Mouse (Mus musculus): Measurements from ENCODE around the gene Gm6370. TPM values are rescaled to one million over a fixed set of nuclear protein-coding genes. Genes with fewer than 3 reads are reported as not detected.
"Not testable (repeated sequence)": the region's sequence is repeated elsewhere in the genome, so short reads cannot be mapped to it uniquely, and the experiment has no call there.

Gene Gm6370
- polyA plus RNA-seq, 1 experiment: not detected

DNA sequence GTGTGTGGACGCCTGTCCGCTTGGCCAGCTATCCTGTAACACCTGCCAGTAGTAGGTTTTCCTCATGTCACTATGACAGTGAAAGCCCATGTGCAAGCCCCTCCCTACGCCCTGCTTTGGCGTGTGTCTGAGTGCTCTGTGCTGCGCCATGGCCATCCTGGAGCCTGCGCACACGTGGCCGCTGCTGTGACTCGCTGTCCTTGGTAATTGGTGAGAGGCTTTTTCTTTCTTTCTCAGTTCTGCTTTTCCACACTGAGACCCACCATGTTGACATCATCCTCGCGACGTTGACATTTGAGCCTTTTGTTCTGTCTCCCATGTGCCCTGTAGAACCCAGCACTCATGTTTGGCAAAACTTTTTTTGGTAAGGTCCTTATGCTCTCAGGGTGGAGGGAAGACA, 19.3 kb upstream of the Gm6370 start:
- Histone ChIP-seq H3K4me1 (ENCODE audit: control insufficient read depth) (no peaks in the 10 kb centered on the region), H3K36me3 (ENCODE audit: control insufficient read depth) (no peaks in the 10 kb centered on the region), H3K27me3 (ENCODE audit: control insufficient read depth) (no peaks in the 10 kb centered on the region), H3K4me3 (replicated peaks) (no peak overlapping the region), H3K9me3 (ENCODE audit: control insufficient read depth, low read length) (no peaks in the 10 kb centered on the region)
- no peak for TF ChIP-seq TAL1 (IDR thresholded peaks at IDR 0.05; ENCODE audit: low read length)
- TF ChIP-seq GATA1 (IDR thresholded peaks at IDR 0.05; ENCODE audit: low read length): no peak

GRCm38 (mm10) chr5:146479564-146479963, 11.6 kb upstream of the Gm6370 start:
- H3K36me3 ChIP-seq (ENCODE audit: control insufficient read depth); H3K4me3 ChIP-seq (replicated peaks); H3K4me1 ChIP-seq (ENCODE audit: control insufficient read depth); H3K27me3 ChIP-seq (ENCODE audit: control insufficient read depth); H3K9me3 ChIP-seq (ENCODE audit: control insufficient read depth, low read length): not testable (repeated sequence)

GRCm38 (mm10) chr5:146481665-146482064, 9.5 kb upstream of the Gm6370 start, which contains the start of gene Gm6408:
TSS of gene Gm6408 (plus strand) at chr5:146481965.
- H3K4me3 ChIP-seq (replicated peaks); H3K4me1 ChIP-seq (ENCODE audit: control insufficient read depth); H3K36me3 ChIP-seq (ENCODE audit: control insufficient read depth); H3K9me3 ChIP-seq (ENCODE audit: control insufficient read depth, low read length); H3K27me3 ChIP-seq (ENCODE audit: control insufficient read depth): not testable (repeated sequence)

DNA sequence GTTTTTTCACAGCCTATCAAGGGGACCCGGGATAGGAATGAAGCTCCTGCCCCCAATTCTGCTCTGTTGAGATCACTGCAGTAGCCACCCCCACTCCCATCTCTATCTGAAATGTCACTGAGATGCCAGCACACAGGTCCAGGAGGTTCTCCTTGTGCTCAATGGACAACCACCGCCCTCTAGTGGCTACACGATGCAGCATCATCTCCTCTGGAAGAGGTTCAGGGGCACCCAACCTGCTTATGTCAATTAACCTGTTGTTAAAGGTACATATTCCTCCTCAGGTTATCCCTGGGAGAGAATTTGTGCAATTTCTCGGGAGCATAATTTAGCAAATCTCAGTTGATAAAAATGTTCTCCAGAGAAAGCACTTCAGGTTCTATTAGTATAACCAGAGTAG, 2.2 kb upstream of the Gm6370 start:
- H3K4me1 ChIP-seq (ENCODE audit: control insufficient read depth); H3K9me3 ChIP-seq (ENCODE audit: control insufficient read depth, low read length); H3K4me3 ChIP-seq (replicated peaks); H3K36me3 ChIP-seq (ENCODE audit: control insufficient read depth); H3K27me3 ChIP-seq (ENCODE audit: control insufficient read depth): not testable (repeated sequence)

DNA sequence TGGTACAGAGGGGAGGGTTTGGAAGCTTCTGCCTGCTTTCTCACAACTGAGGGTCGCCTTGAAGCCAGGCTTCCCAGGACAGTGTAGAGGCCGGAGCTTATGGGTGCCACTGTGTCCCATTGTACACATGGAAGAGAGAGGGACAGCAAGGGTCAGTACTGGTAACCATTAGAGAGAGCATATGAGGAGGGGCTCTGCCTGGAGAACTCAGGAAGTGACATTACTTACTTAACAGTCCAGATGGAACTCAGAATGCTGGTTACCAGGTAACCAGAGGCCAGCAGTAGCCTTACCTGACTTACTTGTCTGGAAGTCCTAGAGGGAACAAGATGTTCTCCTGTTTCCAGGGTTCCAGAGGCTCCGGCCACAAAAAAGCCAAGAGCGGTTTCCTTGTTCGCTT, 10.9 kb downstream of the Gm6370 start, which contains the start of gene 4930449I24Rik:
Gene 4930449I24Rik, plus strand, starts transcription at position 301 of the 400 bp plus-strand sequence.
- not testable (repeated sequence) for H3K9me3 ChIP-seq (ENCODE audit: control insufficient read depth, low read length); H3K27me3 ChIP-seq (ENCODE audit: control insufficient read depth); H3K4me3 ChIP-seq (replicated peaks); H3K36me3 ChIP-seq (ENCODE audit: control insufficient read depth); H3K4me1 ChIP-seq (ENCODE audit: control insufficient read depth)

GRCm38 (mm10) chr5:146513823-146514222, 22.7 kb downstream of the Gm6370 start, which contains the start of gene Gm3402:
TSS of gene Gm3402 (plus strand) at chr5:146514123.
- not testable (repeated sequence) for H3K4me3 ChIP-seq (replicated peaks); H3K27me3 ChIP-seq (ENCODE audit: control insufficient read depth); H3K36me3 ChIP-seq (ENCODE audit: control insufficient read depth); H3K9me3 ChIP-seq (ENCODE audit: control insufficient read depth, low read length); H3K4me1 ChIP-seq (ENCODE audit: control insufficient read depth)

DNA sequence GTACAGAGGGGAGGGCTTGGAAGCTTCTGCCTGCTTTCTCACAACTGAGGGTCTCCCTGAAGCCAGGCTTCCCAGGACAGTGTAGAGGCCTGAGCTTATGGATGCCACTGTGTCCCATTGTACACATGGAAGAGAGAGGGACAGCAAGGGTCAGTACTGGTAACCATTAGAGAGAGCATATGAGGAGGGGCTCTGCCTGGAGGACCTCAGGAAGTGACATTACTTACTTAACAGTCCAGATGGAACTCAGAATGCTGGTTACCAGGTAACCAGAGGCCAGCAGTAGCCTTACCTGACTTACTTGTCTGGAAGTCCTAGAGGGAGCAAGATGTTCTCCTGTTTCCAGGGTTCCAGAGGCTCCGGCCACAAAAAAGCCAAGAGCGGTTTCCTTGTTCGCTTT, 34.3 kb downstream of the Gm6370 start, which contains the start of gene Gm3404:
Gene Gm3404, plus strand, starts transcription at position 301 of the 400 bp plus-strand sequence.
- not testable (repeated sequence) for H3K9me3 ChIP-seq (ENCODE audit: control insufficient read depth, low read length); H3K36me3 ChIP-seq (ENCODE audit: control insufficient read depth); H3K4me3 ChIP-seq (replicated peaks); H3K4me1 ChIP-seq (ENCODE audit: control insufficient read depth); H3K27me3 ChIP-seq (ENCODE audit: control insufficient read depth)

- not testable (repeated sequence) for H3K36me3 ChIP-seq (ENCODE audit: control insufficient read depth); H3K27me3 ChIP-seq (ENCODE audit: control insufficient read depth); H3K9me3 ChIP-seq (ENCODE audit: control insufficient read depth, low read length); H3K4me3 ChIP-seq (replicated peaks); H3K4me1 ChIP-seq (ENCODE audit: control insufficient read depth)
Measured at GRCm38 (mm10) chr5:146537347-146537746, 46.2 kb downstream of the Gm6370 start, which contains the start of gene Gm3409. TSS of gene Gm3409 (plus strand) at chr5:146537647.

Other genes with a start within 250 kb of the Gm6370 start
- not detected in 2 replicates for gene Wasf3, start 106.4 kb upstream of the Gm6370 start, polyA plus RNA-seq (2012)
- gene Gm6408, start 9.4 kb upstream of the Gm6370 start, polyA plus RNA-seq (2012): not detected in 2 replicates
- not detected in 2 replicates for gene 4930449I24Rik, start 11.0 kb downstream of the Gm6370 start, polyA plus RNA-seq (2012)
- not detected in 2 replicates for gene Gm3402, start 22.8 kb downstream of the Gm6370 start, polyA plus RNA-seq (2012)
- not detected in 2 replicates for gene Gm3404, start 34.4 kb downstream of the Gm6370 start, polyA plus RNA-seq (2012)
- gene Gm3409, start 46.3 kb downstream of the Gm6370 start, polyA plus RNA-seq (2012): not detected in 2 replicates
- not detected in 2 replicates for gene Gm3415, start 64.8 kb downstream of the Gm6370 start, polyA plus RNA-seq (2012)
- not detected in 2 replicates for gene Gpr12, start 93.9 kb downstream of the Gm6370 start, polyA plus RNA-seq (2012)

All from erythroblast, embryonic 14.5 days (primary cell).